Mouse (Mus musculus): ENCODE data around the gene Ldb3. TPM values are rescaled to one million over a fixed set of nuclear protein-coding genes. Genes with fewer than 3 reads are reported as not detected.
A peak's percentile ranks its signal among the peaks of the same experiment; 100 is the strongest.

Gene Ldb3
- polyA plus RNA-seq, 1 experiment from 2014 or later: 0.68 TPM

DNA sequence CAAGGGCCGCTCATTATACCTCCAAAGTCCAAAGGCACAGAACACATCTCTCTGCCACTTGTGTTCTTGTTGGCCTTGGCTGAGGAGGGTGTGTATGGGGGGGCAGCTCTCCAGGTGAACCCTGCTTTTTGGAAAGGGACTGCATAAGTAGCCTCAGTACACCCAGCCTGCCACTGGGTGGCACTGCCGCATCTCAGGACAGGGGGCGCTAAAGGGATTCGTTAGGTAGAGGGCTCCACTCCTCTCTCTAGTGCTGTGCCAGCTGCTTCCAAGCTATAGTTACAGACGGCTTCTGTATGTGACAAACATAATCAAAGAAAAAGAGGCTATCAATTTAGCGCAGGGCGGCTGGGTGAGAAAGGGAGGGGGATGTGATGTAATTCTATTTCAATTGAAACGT lies 28.3 kb upstream of the Ldb3 start:
- Histone ChIP-seq H3K4me1 (replicated peaks; ENCODE audit: control insufficient read depth, insufficient read depth, low read length) (no peaks in the 10 kb centered on the region), H3K4me2 (replicated peaks) (no peak overlapping the region), H3K27ac (no peak overlapping the region), H3K4me3 (replicated peaks; ENCODE audit: low read length) (no peak overlapping the region), H3K36me3 (replicated peaks; ENCODE audit: control insufficient read depth, insufficient read depth) (no peaks in the 10 kb centered on the region), H3K27me3 (ENCODE audit: control insufficient read depth, insufficient read depth, low read length) (peaks cover 16% of the 10 kb centered on the region; the same call in 1 of the 2 replicates), H3K9ac (no peak overlapping the region), H3K9me3 (ENCODE audit: control insufficient read depth, low read length) (no peaks in the 10 kb centered on the region)
- peak; percentile 79 for ATAC-seq (ENCODE audit: low FRiP score)
- peak; percentile 89 for DNase-seq (ENCODE audit: low spot score)
- WGBS: 3% methylated on average over 8 of the region's 8 CpGs

DNA sequence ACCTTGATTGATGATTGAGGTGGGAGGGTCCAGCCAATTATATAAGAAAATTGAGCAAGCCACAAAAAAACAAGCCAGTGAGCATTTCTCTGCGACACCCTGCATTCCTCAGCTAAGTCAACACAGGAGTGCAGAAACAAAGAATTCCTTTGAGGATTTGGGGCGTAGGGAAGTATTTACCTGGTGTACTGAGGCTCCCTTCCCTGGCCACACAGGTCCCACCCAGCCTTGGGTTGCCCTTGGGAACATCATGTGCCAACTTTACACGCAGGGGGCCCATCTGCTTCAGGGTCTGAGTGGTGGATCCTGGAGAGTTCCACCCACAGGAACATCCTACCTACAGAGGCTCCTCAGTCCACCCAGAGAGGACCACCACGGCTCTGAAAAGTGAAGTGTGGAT lies 27.1 kb upstream of the Ldb3 start:
- Histone ChIP-seq H3K36me3 (replicated peaks; ENCODE audit: control insufficient read depth, insufficient read depth) (no peaks in the 10 kb centered on the region), H3K27ac (no peak overlapping the region), H3K4me1 (replicated peaks; ENCODE audit: control insufficient read depth, insufficient read depth, low read length) (no peaks in the 10 kb centered on the region), H3K4me3 (replicated peaks; ENCODE audit: low read length) (no peak overlapping the region), H3K9me3 (ENCODE audit: control insufficient read depth, low read length) (no peaks in the 10 kb centered on the region), H3K9ac (no peak overlapping the region), H3K27me3 (ENCODE audit: control insufficient read depth, insufficient read depth, low read length) (peaks cover 16% of the 10 kb centered on the region; the same call in 1 of the 2 replicates), H3K4me2 (replicated peaks) (no peak overlapping the region)
- no peak for ATAC-seq (ENCODE audit: low FRiP score)
- no peak for DNase-seq (ENCODE audit: low spot score)
- WGBS: 57% methylated on average over 4 of the region's 4 CpGs

GRCm38 (mm10) chr14:34615082-34615481 lies 26.6 kb upstream of the Ldb3 start:
- DNase-seq (ENCODE audit: low spot score): no peak
- ATAC-seq (ENCODE audit: low FRiP score): 0 out of 2 replicates have a peak, but pooled peaks have one; percentile 22
- Histone ChIP-seq H3K4me3 (replicated peaks; ENCODE audit: low read length) (no peak overlapping the region), H3K4me1 (replicated peaks; ENCODE audit: control insufficient read depth, insufficient read depth, low read length) (no peaks in the 10 kb centered on the region), H3K9me3 (ENCODE audit: control insufficient read depth, low read length) (no peaks in the 10 kb centered on the region), H3K4me2 (replicated peaks) (peak overlapping the region; percentile 28), H3K36me3 (replicated peaks; ENCODE audit: control insufficient read depth, insufficient read depth) (no peaks in the 10 kb centered on the region), H3K27me3 (ENCODE audit: control insufficient read depth, insufficient read depth, low read length) (peaks cover 16% of the 10 kb centered on the region; the same call in 1 of the 2 replicates), H3K9ac (0 out of 2 replicates have a peak overlapping the region, but pooled peaks have one; percentile 1), H3K27ac (no peak overlapping the region)
- WGBS: 2% methylated on average over 13 of the region's 13 CpGs

DNA sequence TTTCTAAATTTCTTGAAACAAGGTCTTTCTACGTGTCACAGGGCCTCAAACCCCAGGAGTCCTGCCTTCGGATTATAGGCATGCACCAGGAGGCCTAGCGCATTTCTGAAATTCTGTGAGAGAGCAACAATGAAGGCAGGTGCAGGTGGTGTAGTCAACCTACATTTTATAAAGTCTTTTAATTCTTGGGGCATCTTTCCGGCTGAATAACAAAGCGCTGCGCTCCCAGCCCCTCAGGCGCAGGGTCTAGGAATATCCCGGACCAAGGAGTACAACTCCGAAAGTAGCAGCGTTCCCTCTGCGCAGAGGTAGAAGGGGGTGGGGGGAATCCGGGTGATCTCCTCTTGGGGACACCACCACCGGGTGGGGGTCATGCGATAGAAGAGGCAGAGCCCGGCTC lies 26.1 kb upstream of the Ldb3 start:
- no peak for DNase-seq (ENCODE audit: low spot score)
- H3K27me3 ChIP-seq (ENCODE audit: control insufficient read depth, insufficient read depth, low read length): peaks cover 16% of the 10 kb centered on the region; the same call in 1 of the 2 replicates
- H3K9ac ChIP-seq: 0 out of 2 replicates have a peak overlapping the region, but pooled peaks have one; percentile 1
- peak overlapping the region; percentile 28 for H3K4me2 ChIP-seq (replicated peaks)
- H3K27ac ChIP-seq: no peak overlapping the region
- H3K4me3 ChIP-seq (replicated peaks; ENCODE audit: low read length): no peak overlapping the region
- no peaks in the 10 kb centered on the region for H3K36me3 ChIP-seq (replicated peaks; ENCODE audit: control insufficient read depth, insufficient read depth)
- no peaks in the 10 kb centered on the region for H3K4me1 ChIP-seq (replicated peaks; ENCODE audit: control insufficient read depth, insufficient read depth, low read length)
- WGBS: 8% methylated on average over 15 of the region's 15 CpGs
- H3K9me3 ChIP-seq (ENCODE audit: control insufficient read depth, low read length): no peaks in the 10 kb centered on the region
- no peak for ATAC-seq (ENCODE audit: low FRiP score)

DNA sequence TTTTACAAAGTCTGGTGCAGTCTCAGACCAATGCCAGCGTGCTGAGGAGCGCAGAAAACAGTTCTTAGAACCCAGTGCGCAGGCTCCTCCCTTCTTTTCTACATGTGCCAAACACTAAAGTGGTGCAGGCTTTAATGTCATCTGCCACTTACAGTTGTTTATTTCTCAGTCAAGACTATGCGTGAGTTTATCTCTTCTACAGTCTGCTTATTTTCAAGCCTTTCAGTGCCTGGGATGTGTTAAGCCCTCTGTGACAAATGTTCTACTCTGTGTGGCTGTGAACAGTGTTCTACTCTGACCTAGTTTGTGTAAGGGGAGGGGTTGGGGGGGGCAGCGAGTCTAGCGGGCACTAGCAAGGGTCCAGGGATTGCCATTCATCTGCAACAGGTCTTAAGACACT lies 25.0 kb upstream of the Ldb3 start:
- H3K4me2 ChIP-seq (replicated peaks): no peak overlapping the region
- WGBS: 65% methylated on average over 6 of the region's 6 CpGs
- ATAC-seq (ENCODE audit: low FRiP score): no peak
- no peaks in the 10 kb centered on the region for H3K36me3 ChIP-seq (replicated peaks; ENCODE audit: control insufficient read depth, insufficient read depth)
- H3K4me1 ChIP-seq (replicated peaks; ENCODE audit: control insufficient read depth, insufficient read depth, low read length): no peaks in the 10 kb centered on the region
- H3K27me3 ChIP-seq (ENCODE audit: control insufficient read depth, insufficient read depth, low read length): peaks cover 16% of the 10 kb centered on the region; the same call in 1 of the 2 replicates
- no peaks in the 10 kb centered on the region for H3K9me3 ChIP-seq (ENCODE audit: control insufficient read depth, low read length)
- H3K9ac ChIP-seq: no peak overlapping the region
- no peak overlapping the region for H3K4me3 ChIP-seq (replicated peaks; ENCODE audit: low read length)
- DNase-seq (ENCODE audit: low spot score): no peak
- no peak overlapping the region for H3K27ac ChIP-seq

DNA sequence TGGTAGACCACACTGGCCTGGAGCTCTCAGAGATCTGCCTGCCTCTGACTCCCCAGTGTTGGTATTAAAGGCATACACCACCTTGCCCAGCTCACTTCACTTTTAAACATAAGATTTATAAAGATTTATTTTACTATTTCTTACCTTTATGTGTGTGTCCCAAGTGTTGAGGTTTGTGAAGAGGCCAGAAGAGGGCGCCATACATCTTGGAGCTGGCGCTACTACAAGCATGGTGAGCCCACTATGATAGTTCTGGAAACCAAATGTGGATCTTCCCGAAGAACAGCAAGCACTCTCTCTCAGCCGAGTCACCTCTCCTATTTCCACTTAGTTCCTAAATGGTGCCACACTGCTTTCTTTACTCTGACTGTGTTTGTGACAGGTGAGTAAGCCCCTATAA lies 23.7 kb upstream of the Ldb3 start:
- DNase-seq (ENCODE audit: low spot score): no peak
- ATAC-seq (ENCODE audit: low FRiP score): no peak
- Histone ChIP-seq H3K27me3 (ENCODE audit: control insufficient read depth, insufficient read depth, low read length) (peaks cover 16% of the 10 kb centered on the region; the same call in 1 of the 2 replicates), H3K4me1 (replicated peaks; ENCODE audit: control insufficient read depth, insufficient read depth, low read length) (no peaks in the 10 kb centered on the region), H3K36me3 (replicated peaks; ENCODE audit: control insufficient read depth, insufficient read depth) (no peaks in the 10 kb centered on the region), H3K4me3 (replicated peaks; ENCODE audit: low read length) (no peak overlapping the region), H3K9me3 (ENCODE audit: control insufficient read depth, low read length) (no peaks in the 10 kb centered on the region), H3K27ac (no peak overlapping the region), H3K9ac (no peak overlapping the region), H3K4me2 (replicated peaks) (no peak overlapping the region)
- 35% methylated on average over 4 of the region's 4 CpGs for whole genome bisulfite sequencing

GRCm38 (mm10) chr14:34611591-34611990 lies 23.1 kb upstream of the Ldb3 start:
- DNase-seq (ENCODE audit: low spot score) (no peak), ATAC-seq (ENCODE audit: low FRiP score) (no peak)
- Histone ChIP-seq H3K36me3 (replicated peaks; ENCODE audit: control insufficient read depth, insufficient read depth) (no peaks in the 10 kb centered on the region), H3K4me3 (replicated peaks; ENCODE audit: low read length) (no peak overlapping the region), H3K27ac (no peak overlapping the region), H3K27me3 (ENCODE audit: control insufficient read depth, insufficient read depth, low read length) (peaks cover 16% of the 10 kb centered on the region; the same call in 1 of the 2 replicates), H3K9me3 (ENCODE audit: control insufficient read depth, low read length) (no peaks in the 10 kb centered on the region), H3K4me2 (replicated peaks) (no peak overlapping the region), H3K9ac (no peak overlapping the region), H3K4me1 (replicated peaks; ENCODE audit: control insufficient read depth, insufficient read depth, low read length) (no peaks in the 10 kb centered on the region)
- 86% methylated on average over 4 of the region's 4 CpGs for WGBS

DNA sequence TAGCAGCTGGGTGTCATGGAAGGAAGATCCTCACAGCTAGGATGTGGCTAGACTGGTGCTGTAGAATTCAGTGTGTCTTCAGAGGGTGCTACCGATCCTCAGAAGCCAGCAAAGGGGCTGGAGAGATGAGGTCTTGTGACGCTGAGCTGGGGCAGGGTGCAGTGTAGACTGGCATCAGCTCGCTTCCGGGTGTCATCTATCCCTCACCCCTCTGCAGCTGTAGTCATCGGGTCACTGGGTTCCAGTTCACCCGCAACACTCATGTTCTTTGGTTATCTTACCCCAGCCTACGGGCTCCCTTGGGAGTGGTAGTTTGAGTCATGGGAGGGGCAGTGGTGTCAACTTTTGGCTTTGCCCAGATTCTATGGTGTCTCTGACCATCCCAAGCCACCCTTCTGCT lies 13.4 kb upstream of the Ldb3 start:
- no peak overlapping the region for H3K27ac ChIP-seq
- DNase-seq (ENCODE audit: low spot score) (no peak), ATAC-seq (ENCODE audit: low FRiP score) (no peak)
- no peaks in the 10 kb centered on the region for H3K36me3 ChIP-seq (replicated peaks; ENCODE audit: control insufficient read depth, insufficient read depth)
- H3K9ac ChIP-seq: no peak overlapping the region
- H3K4me3 ChIP-seq (replicated peaks; ENCODE audit: low read length): no peak overlapping the region
- WGBS: 98% methylated on average over 7 of the region's 7 CpGs
- no peaks in the 10 kb centered on the region for H3K27me3 ChIP-seq (ENCODE audit: control insufficient read depth, insufficient read depth, low read length)
- no peak overlapping the region for H3K4me2 ChIP-seq (replicated peaks)
- H3K9me3 ChIP-seq (ENCODE audit: control insufficient read depth, low read length): no peaks in the 10 kb centered on the region
- H3K4me1 ChIP-seq (replicated peaks; ENCODE audit: control insufficient read depth, insufficient read depth, low read length): no peaks in the 10 kb centered on the region

- H3K4me3 ChIP-seq (replicated peaks; ENCODE audit: low read length): no peak within 1 kb of the TSS
- ATAC-seq (ENCODE audit: low FRiP score): no peak
- H3K27me3 ChIP-seq (ENCODE audit: control insufficient read depth, insufficient read depth, low read length): no peaks in the 10 kb centered on the region
- H3K9ac ChIP-seq: no peak within 1 kb of the TSS
- no peak within 1 kb of the TSS for H3K27ac ChIP-seq
- no peaks in the 10 kb centered on the region for H3K4me1 ChIP-seq (replicated peaks; ENCODE audit: control insufficient read depth, insufficient read depth, low read length)
- DNase-seq (ENCODE audit: low spot score): no peak
- no peaks in the 10 kb centered on the region for H3K36me3 ChIP-seq (replicated peaks; ENCODE audit: control insufficient read depth, insufficient read depth)
- H3K9me3 ChIP-seq (ENCODE audit: control insufficient read depth, low read length): no peaks in the 10 kb centered on the region
- no peak within 1 kb of the TSS for H3K4me2 ChIP-seq (replicated peaks)
- WGBS: 71% methylated on average over 8 of the region's 8 CpGs
Observed at GRCm38 (mm10) chr14:34599941-34600340, 11.5 kb upstream of the Ldb3 start, which contains the start of gene Opn4. Gene Opn4, minus strand, starts transcription at chr14:34600142.
